Mouse (Mus musculus): ENCODE data around the gene 2900011O08Rik. TPM values are rescaled to one million over a fixed set of nuclear protein-coding genes. Genes with fewer than 3 reads are reported as not detected.

Gene 2900011O08Rik
- polyA plus RNA-seq, 1 experiment: 1.6 TPM

DNA sequence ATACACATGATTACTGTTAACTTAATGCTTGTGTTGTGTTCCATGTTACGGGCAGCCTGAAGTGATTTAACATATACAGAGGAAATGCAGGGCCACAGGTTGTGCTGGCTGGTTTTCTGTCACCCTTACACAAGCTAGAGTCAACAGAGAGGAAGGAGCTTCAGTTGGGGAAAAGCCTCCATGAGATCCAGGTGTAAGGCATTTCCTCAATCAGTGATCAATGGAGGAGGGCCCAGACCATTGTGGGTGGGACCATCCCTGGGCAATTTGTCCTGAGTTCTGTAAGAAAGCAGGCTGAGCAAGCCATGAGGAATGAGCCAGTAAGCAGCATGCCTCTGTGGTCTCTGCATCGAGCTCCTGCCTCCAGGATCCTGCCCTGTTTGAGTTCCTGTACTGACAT, 105.4 kb downstream of the 2900011O08Rik start:
- H3K4me3 ChIP-seq (replicated peaks; ENCODE audit: control insufficient read depth, low read depth, low read length): no peak overlapping the region

GRCm38 (mm10) chr16:14105891-14106290, 119.5 kb downstream of the 2900011O08Rik start:
- Histone ChIP-seq H3K27ac (ENCODE audit: control insufficient read depth, insufficient read depth, low read depth, low read length, poor library complexity) (no peak overlapping the region), H3K4me1 (ENCODE audit: control insufficient read depth, insufficient read depth, low read length) (no peaks in the 10 kb centered on the region; the same call in 1 of the 2 replicates), H3K4me3 (replicated peaks; ENCODE audit: control insufficient read depth, low read depth, low read length) (no peak overlapping the region)
- WGBS: 63% methylated on average over 6 of the region's 6 CpGs
- TF ChIP-seq POLR2A (IDR thresholded peaks at IDR 0.05; ENCODE audit: borderline replicate concordance, control insufficient read depth, low read depth, low read length): no peak

More for the DNA sequence above, 105.4 kb downstream of the 2900011O08Rik start:
- no peak overlapping the region for H3K27ac ChIP-seq (ENCODE audit: control insufficient read depth, insufficient read depth, low read depth, low read length, poor library complexity)
- no peaks in the 10 kb centered on the region for H3K4me1 ChIP-seq (ENCODE audit: control insufficient read depth, insufficient read depth, low read length)
- TF ChIP-seq CTCF (IDR thresholded peaks at IDR 0.05; ENCODE audit: control insufficient read depth, insufficient read depth, low read length): no peak
- no peak for TF ChIP-seq POLR2A (IDR thresholded peaks at IDR 0.05; ENCODE audit: borderline replicate concordance, control insufficient read depth, low read depth, low read length)
- 60% methylated on average over 2 of the region's 2 CpGs for WGBS

DNA sequence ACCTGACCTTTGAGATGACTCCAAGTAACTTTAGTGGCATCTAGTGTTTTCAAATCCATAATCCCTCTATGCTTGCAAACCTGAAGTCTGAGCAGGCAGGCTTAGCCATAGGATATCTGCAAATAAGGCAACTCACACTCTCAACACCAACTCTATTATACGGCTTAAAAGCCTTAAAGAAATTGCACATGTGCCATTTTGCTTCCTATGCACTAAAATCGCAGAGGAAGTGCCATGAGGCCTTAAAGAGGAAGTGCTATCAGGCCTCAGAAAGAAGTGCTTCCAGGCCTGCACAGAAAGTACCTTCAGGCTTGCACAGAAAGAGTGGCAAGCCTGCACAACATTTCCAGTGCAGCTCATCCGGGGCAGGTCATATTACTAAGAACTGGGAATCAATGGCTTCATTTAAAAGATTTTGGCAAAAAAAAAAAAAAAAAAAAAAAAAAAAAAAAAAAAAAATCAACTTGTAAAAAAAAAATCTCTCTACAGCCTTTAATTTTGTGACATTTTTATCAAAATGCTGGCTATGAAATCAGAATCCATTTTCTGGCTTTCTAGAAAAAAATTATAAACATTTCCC, 123.3 kb downstream of the 2900011O08Rik start:
- H3K4me1 ChIP-seq (ENCODE audit: control insufficient read depth, insufficient read depth, low read length): no peaks in the 10 kb centered on the region; the same call in 1 of the 2 replicates
- no peak overlapping the region for H3K27ac ChIP-seq (ENCODE audit: control insufficient read depth, insufficient read depth, low read depth, low read length, poor library complexity)
- WGBS: 17% methylated on average over 3 of the region's 3 CpGs
- no peak overlapping the region for H3K4me3 ChIP-seq (replicated peaks; ENCODE audit: control insufficient read depth, low read depth, low read length)
- no peak for TF ChIP-seq CTCF (IDR thresholded peaks at IDR 0.05; ENCODE audit: control insufficient read depth, insufficient read depth, low read length)
- no peak for TF ChIP-seq POLR2A (IDR thresholded peaks at IDR 0.05; ENCODE audit: borderline replicate concordance, control insufficient read depth, low read depth, low read length)

GRCm38 (mm10) chr16:14110922-14111321, 124.5 kb downstream of the 2900011O08Rik start:
- no peaks in the 10 kb centered on the region; the same call in 1 of the 2 replicates for H3K4me1 ChIP-seq (ENCODE audit: control insufficient read depth, insufficient read depth, low read length)
- TF ChIP-seq CTCF (IDR thresholded peaks at IDR 0.05; ENCODE audit: control insufficient read depth, insufficient read depth, low read length): no peak
- no peak for TF ChIP-seq POLR2A (IDR thresholded peaks at IDR 0.05; ENCODE audit: borderline replicate concordance, control insufficient read depth, low read depth, low read length)
- no peak overlapping the region for H3K27ac ChIP-seq (ENCODE audit: control insufficient read depth, insufficient read depth, low read depth, low read length, poor library complexity)
- no peak overlapping the region for H3K4me3 ChIP-seq (replicated peaks; ENCODE audit: control insufficient read depth, low read depth, low read length)
- 28% methylated on average over 2 of the region's 2 CpGs for WGBS

GRCm38 (mm10) chr16:14112133-14112532, 125.7 kb downstream of the 2900011O08Rik start:
- WGBS: 28% methylated on average over 2 of the region's 2 CpGs
- no peak for TF ChIP-seq CTCF (IDR thresholded peaks at IDR 0.05; ENCODE audit: control insufficient read depth, insufficient read depth, low read length)
- TF ChIP-seq POLR2A (IDR thresholded peaks at IDR 0.05; ENCODE audit: borderline replicate concordance, control insufficient read depth, low read depth, low read length): no peak
- Histone ChIP-seq H3K4me1 (ENCODE audit: control insufficient read depth, insufficient read depth, low read length) (no peaks in the 10 kb centered on the region; the same call in 1 of the 2 replicates), H3K4me3 (replicated peaks; ENCODE audit: control insufficient read depth, low read depth, low read length) (no peak overlapping the region), H3K27ac (ENCODE audit: control insufficient read depth, insufficient read depth, low read depth, low read length, poor library complexity) (no peak overlapping the region)

- Histone ChIP-seq H3K4me1 (ENCODE audit: control insufficient read depth, insufficient read depth, low read length) (no peaks in the 10 kb centered on the region; the same call in 1 of the 2 replicates), H3K27ac (ENCODE audit: control insufficient read depth, insufficient read depth, low read depth, low read length, poor library complexity) (no peak overlapping the region), H3K4me3 (replicated peaks; ENCODE audit: control insufficient read depth, low read depth, low read length) (no peak overlapping the region)
- no peak for TF ChIP-seq CTCF (IDR thresholded peaks at IDR 0.05; ENCODE audit: control insufficient read depth, insufficient read depth, low read length)
- TF ChIP-seq POLR2A (IDR thresholded peaks at IDR 0.05; ENCODE audit: borderline replicate concordance, control insufficient read depth, low read depth, low read length): no peak
- WGBS: 71% methylated on average over 3 of the region's 3 CpGs
Observed at GRCm38 (mm10) chr16:14112742-14113141, 126.3 kb downstream of the 2900011O08Rik start.

DNA sequence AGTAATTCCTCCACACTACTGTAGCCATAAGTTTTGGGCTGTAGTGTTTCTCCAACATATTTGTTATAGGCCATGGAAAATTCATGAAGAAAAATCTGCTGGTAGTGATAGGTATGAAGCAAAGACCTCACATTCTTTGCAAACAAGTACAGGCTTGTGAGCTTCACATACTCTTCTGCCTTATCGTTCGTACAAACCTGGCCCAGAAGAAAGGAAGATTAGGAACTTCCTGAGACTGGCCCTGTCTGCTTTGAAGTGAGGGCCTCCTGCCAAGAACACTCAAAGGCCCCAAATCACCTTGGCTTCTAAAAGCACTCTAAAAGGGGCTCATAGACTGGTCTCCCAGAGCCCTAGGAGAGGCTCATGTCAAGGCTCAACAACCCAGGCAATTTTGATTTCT, 130.9 kb downstream of the 2900011O08Rik start:
- 64% methylated on average over 2 of the region's 2 CpGs for WGBS

GRCm38 (mm10) chr16:14120941-14121340, 134.5 kb downstream of the 2900011O08Rik start:
- WGBS: 87% methylated on average over 5 of the region's 5 CpGs
- Histone ChIP-seq H3K27ac (ENCODE audit: control insufficient read depth, insufficient read depth, low read depth, low read length, poor library complexity) (no peak overlapping the region), H3K4me1 (ENCODE audit: control insufficient read depth, insufficient read depth, low read length) (no peaks in the 10 kb centered on the region), H3K4me3 (replicated peaks; ENCODE audit: control insufficient read depth, low read depth, low read length) (no peak overlapping the region)
- TF ChIP-seq CTCF (IDR thresholded peaks at IDR 0.05; ENCODE audit: control insufficient read depth, insufficient read depth, low read length): no peak
- no peak for TF ChIP-seq POLR2A (IDR thresholded peaks at IDR 0.05; ENCODE audit: borderline replicate concordance, control insufficient read depth, low read depth, low read length)

More for the DNA sequence above, 130.9 kb downstream of the 2900011O08Rik start:
- TF ChIP-seq POLR2A (IDR thresholded peaks at IDR 0.05; ENCODE audit: borderline replicate concordance, control insufficient read depth, low read depth, low read length) (no peak), CTCF (IDR thresholded peaks at IDR 0.05; ENCODE audit: control insufficient read depth, insufficient read depth, low read length) (no peak)
- Histone ChIP-seq H3K4me3 (replicated peaks; ENCODE audit: control insufficient read depth, low read depth, low read length) (no peak overlapping the region), H3K27ac (ENCODE audit: control insufficient read depth, insufficient read depth, low read depth, low read length, poor library complexity) (no peak overlapping the region), H3K4me1 (ENCODE audit: control insufficient read depth, insufficient read depth, low read length) (no peaks in the 10 kb centered on the region; the same call in 1 of the 2 replicates)

DNA sequence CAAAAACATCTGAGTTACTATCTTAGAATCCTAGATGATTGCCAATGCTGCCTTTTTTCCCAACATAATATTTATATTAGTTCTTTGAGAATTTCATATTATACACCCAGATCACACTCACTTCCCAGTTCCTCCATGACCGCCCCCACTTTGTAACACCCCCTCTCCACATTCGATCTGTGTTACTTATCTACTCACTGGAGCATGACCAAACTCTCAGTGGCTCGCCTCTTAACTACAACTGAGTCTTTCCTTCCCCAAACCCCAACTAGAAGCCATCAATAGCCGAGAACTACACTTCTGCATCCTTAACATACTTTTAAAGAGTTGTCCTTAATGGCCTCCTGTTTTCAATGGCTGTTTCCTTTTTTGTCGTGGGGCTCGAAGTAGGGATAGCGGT, 135.2 kb downstream of the 2900011O08Rik start:
- Histone ChIP-seq H3K4me3 (replicated peaks; ENCODE audit: control insufficient read depth, low read depth, low read length) (no peak overlapping the region), H3K27ac (ENCODE audit: control insufficient read depth, insufficient read depth, low read depth, low read length, poor library complexity) (no peak overlapping the region), H3K4me1 (ENCODE audit: control insufficient read depth, insufficient read depth, low read length) (no peaks in the 10 kb centered on the region)
- TF ChIP-seq CTCF (IDR thresholded peaks at IDR 0.05; ENCODE audit: control insufficient read depth, insufficient read depth, low read length) (no peak), POLR2A (IDR thresholded peaks at IDR 0.05; ENCODE audit: borderline replicate concordance, control insufficient read depth, low read depth, low read length) (no peak)
- whole genome bisulfite sequencing: 91% methylated on average over 7 of the region's 7 CpGs
